Mouse (Mus musculus) bone marrow macrophage, adult 2 months (primary cell): ENCODE measurements at regions not wholly inside any gene's neighbourhood (a gene's known extent, or its start where the extent isn't known, plus 50 kb on each side); places are given as distances from the start of the nearest gene placed in this dataset.

Source experiments
- CTCF ChIP-seq: IDR thresholded peaks from 2 replicates; pipeline ENCODE4 v1.5.1; 2012; ENCODE audit warnings: low read depth, mild to moderate bottlenecking, low read length, moderate library complexity
- POLR2A ChIP-seq: IDR thresholded peaks from 2 replicates; pipeline ENCODE4 v1.6.1; 2012; ENCODE audit warnings: mild to moderate bottlenecking, low read depth, low read length, borderline replicate concordance

GRCm38 (mm10) chr7:136590947-136591346 is 303.5 kb upstream of the Mgmt start:
- no peak for TF ChIP-seq CTCF
- no peak for TF ChIP-seq POLR2A
